Mouse (Mus musculus) liver, postnatal 0 days (tissue): ENCODE data around the gene Foxl1.

Experiments used
- CTCF ChIP-seq: sonication (generic); IDR thresholded peaks from 2 replicates; pipeline ENCODE4 v1.5.1; 2016; ENCODE audit warnings: antibody characterized with exemption, low read depth
- EP300 ChIP-seq: IDR thresholded peaks from 2 replicates; pipeline ENCODE4 v1.6.1; 2016; ENCODE audit warnings: antibody characterized with exemption, low read depth, mild to moderate bottlenecking

DNA sequence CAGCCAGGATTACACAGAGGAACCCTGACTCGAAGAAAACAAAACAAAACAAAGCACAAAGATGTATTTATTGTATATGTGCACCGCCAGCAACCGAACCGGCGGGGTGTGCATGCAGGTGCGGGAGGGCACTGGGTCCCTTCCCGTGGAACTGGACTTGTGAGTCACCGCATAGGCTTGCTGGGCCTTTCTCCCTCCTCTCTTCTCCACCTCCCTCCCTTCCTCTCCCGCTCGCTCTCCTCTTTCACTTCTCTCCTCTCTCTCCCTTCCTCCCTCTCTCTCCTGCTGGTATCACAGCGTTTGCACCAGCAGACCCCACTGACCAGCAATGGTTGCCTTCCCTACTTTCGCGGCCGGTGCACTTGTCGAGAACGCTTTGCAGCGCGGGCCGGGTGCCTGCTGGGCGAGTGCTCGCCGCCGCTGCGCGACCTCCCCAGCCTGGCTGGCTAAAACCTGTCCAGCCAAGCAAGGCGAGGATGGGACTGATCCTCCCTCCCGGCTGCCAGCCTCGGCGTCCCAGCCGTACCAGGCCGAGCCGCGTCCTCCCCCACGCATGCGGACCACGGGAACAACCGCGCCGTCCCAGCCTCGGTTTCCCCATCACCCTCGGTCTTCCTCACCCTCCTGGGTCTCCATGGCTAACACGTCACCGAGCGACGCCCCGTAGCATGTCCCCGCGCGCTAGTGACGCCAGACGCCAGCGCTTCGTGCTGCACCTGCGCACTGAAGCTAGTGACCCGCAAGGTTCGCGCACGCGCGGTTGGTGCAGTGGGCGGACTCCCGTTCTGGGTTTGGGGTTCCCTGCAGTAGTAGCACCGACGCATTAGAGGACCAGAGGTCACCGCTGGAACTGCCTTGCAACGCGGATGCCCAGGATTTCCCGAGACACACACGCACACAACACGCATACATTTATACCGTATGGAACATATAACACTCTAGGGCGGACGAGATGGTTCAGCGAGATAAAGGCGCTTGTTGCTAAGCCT, 19.8 kb upstream of the Foxl1 start, which contains the start of gene Mthfsd:
- TF ChIP-seq CTCF: no peak
- TF ChIP-seq EP300: no peak
